In genomic region chr15:89374340-89374739, GRCm38 (mm10) we compare ENCODE assay signal across 9 mouse cellular contexts. TPM values are rescaled to one million over a fixed set of nuclear protein-coding genes. Genes with fewer than 3 reads are reported as not detected.
DNase-seq lines count a peak whose midpoint lies in the region; ATAC-seq and TF ChIP-seq lines count a peak whose summit lies in the region.
"Had no signal": no experiment of that assay in that cellular context is flagged by ENCODE, and none has a peak within 500 bp of the region (broad histone marks: within the 10 kb centered on the region; RNA-seq: fewer than 3 reads in every experiment).

No protein-coding gene starts in this region.

- WGBS in liver, adult 2 months, result 22% methylated on average over 9 of the region's 9 CpGs
- WGBS in embryonic facial prominence, embryonic 13.5 days, result 51% methylated on average over 9 of the region's 9 CpGs
- 52% methylated on average over 9 of the region's 9 CpGs for WGBS in intestine, embryonic 15.5 days
- WGBS in neural tube, embryonic 12.5 days, result 43% methylated on average over 9 of the region's 9 CpGs

- H3K9ac ChIP-seq in liver, adult 2 months (ENCODE audit: low read depth, low read length), result peak overlapping the region; percentile 88
- H3K9ac ChIP-seq in embryonic facial prominence, embryonic 13.5 days, result peak overlapping the region; percentile 81
- H3K9ac ChIP-seq in intestine, embryonic 15.5 days, result peak overlapping the region; percentile 80
- peak overlapping the region; percentile 76 for H3K9ac ChIP-seq in neural tube, embryonic 12.5 days

- H3K79me2 ChIP-seq in liver, adult 2 months (ENCODE audit: control insufficient read depth, insufficient read depth, low read length), result peaks cover 4% of the 10 kb centered on the region; the same call in 1 of the 2 replicates

- no peak for TF ChIP-seq CTCF in liver, adult 2 months (IDR thresholded peaks at IDR 0.05; ENCODE audit: low read depth, low read length)

- peak overlapping the region; percentile 67 for H3K4me3 ChIP-seq in liver, adult 2 months (ENCODE audit: insufficient read depth, low read depth, low read length)
- H3K4me3 ChIP-seq in embryonic facial prominence, embryonic 13.5 days, result peak overlapping the region; percentile 72
- H3K4me3 ChIP-seq in intestine, embryonic 15.5 days (replicated peaks), result peak overlapping the region; percentile 75
- peak overlapping the region; percentile 65 for H3K4me3 ChIP-seq in neural tube, embryonic 12.5 days

- H3K4me2 ChIP-seq in embryonic facial prominence, embryonic 13.5 days, result peak overlapping the region; percentile 91
- H3K4me2 ChIP-seq in intestine, embryonic 15.5 days (replicated peaks), result peak overlapping the region; percentile 86
- peak overlapping the region; percentile 82 for H3K4me2 ChIP-seq in neural tube, embryonic 12.5 days (replicated peaks)

- peak overlapping the region; percentile 93 for H3K27ac ChIP-seq in liver, adult 2 months (replicated peaks; ENCODE audit: insufficient read depth, low read depth, low read length)
- H3K27ac ChIP-seq in embryonic facial prominence, embryonic 13.5 days, result peak overlapping the region; percentile 88
- peak overlapping the region; percentile 93 for H3K27ac ChIP-seq in intestine, embryonic 15.5 days
- H3K27ac ChIP-seq in neural tube, embryonic 12.5 days, result no peak overlapping the region

- peaks cover 16% of the 10 kb centered on the region for H3K4me1 ChIP-seq in liver, adult 2 months (ENCODE audit: control insufficient read depth, insufficient read depth, low read length)
- peaks cover 41% of the 10 kb centered on the region for H3K4me1 ChIP-seq in embryonic facial prominence, embryonic 13.5 days
- H3K4me1 ChIP-seq in intestine, embryonic 15.5 days (replicated peaks), result peaks cover 34% of the 10 kb centered on the region
- peaks cover 23% of the 10 kb centered on the region for H3K4me1 ChIP-seq in neural tube, embryonic 12.5 days

- TF ChIP-seq POLR2A in liver, adult 2 months (IDR thresholded peaks at IDR 0.05; ENCODE audit: extremely low read depth, insufficient read depth, low read length), result no peak

- no peaks in the 10 kb centered on the region for H3K9me3 ChIP-seq in embryonic facial prominence, embryonic 13.5 days
- no peaks in the 10 kb centered on the region for H3K9me3 ChIP-seq in intestine, embryonic 15.5 days
- no peaks in the 10 kb centered on the region for H3K9me3 ChIP-seq in neural tube, embryonic 12.5 days

- DNase-seq in liver, adult 2 months (ENCODE audit: extremely low read depth, low read depth, low spot score), result peak; percentile 26
- no peak for DNase-seq in liver
- DNase-seq in cerebellum, postnatal 10 days, result no peak
- DNase-seq in thymus, postnatal 25 days, result no peak
- DNase-seq in cerebellum, adult 18-20 months, result no peak

- peaks cover 6% of the 10 kb centered on the region; the same call in 1 of the 2 replicates for H3K36me3 ChIP-seq in liver, adult 2 months (ENCODE audit: control insufficient read depth, insufficient read depth, low read length)
- peaks cover 35% of the 10 kb centered on the region for H3K36me3 ChIP-seq in embryonic facial prominence, embryonic 13.5 days
- H3K36me3 ChIP-seq in intestine, embryonic 15.5 days, result peaks cover 30% of the 10 kb centered on the region
- H3K36me3 ChIP-seq in neural tube, embryonic 12.5 days, result peaks cover 33% of the 10 kb centered on the region

- H3K27me3 ChIP-seq in liver, adult 2 months (ENCODE audit: control insufficient read depth, insufficient read depth, low read length), result no peaks in the 10 kb centered on the region
- H3K27me3 ChIP-seq in embryonic facial prominence, embryonic 13.5 days, result peaks cover 36% of the 10 kb centered on the region
- peaks cover 32% of the 10 kb centered on the region for H3K27me3 ChIP-seq in intestine, embryonic 15.5 days (replicated peaks)
- H3K27me3 ChIP-seq in neural tube, embryonic 12.5 days (replicated peaks), result peaks cover 36% of the 10 kb centered on the region

- no peak for ATAC-seq in embryonic facial prominence, embryonic 13.5 days (ENCODE audit: insufficient number of reproducible peaks, insufficient read depth, low FRiP score, low TSS enrichment, low read depth)
- no peak for ATAC-seq in intestine, embryonic 15.5 days
- no peak for ATAC-seq in neural tube, embryonic 12.5 days (ENCODE audit: low FRiP score, low read depth)

RNA-seq across cellular contexts. Expression of gene Sco2, which starts 0.7 kb away (rescaled TPM):
- total RNA-seq in liver, adult 2 months (2014; rRNA removed), result 105 and 131 TPM in 2 replicates
- polyA plus RNA-seq in liver, adult 2 months (2012; rRNA removed), result 353 and 400 TPM in 2 replicates
- 4.6 and 4.7 TPM in 2 replicates for polyA plus RNA-seq in embryonic facial prominence, embryonic 13.5 days (2015; fragmentation: Nextera tagmentation; extraction: Ambion mirVana)
- 10.4 and 12.8 TPM in 2 replicates for polyA plus RNA-seq in intestine, embryonic 15.5 days (2015; fragmentation: Nextera tagmentation; extraction: Ambion mirVana)
- 7.8 and 8.8 TPM in 2 replicates for polyA plus RNA-seq in neural tube, embryonic 12.5 days (2016; fragmentation: Nextera tagmentation; extraction: Ambion mirVana)

RNA-seq across cellular contexts. Expression of gene Tymp, which starts 2.5 kb away (rescaled TPM):
- total RNA-seq in liver, adult 2 months (2014; rRNA removed), result 48.7 and 62.5 TPM in 2 replicates
- polyA plus RNA-seq in liver, adult 2 months (2012; rRNA removed), result 126 and 160 TPM in 2 replicates
- 1.4 and 1.6 TPM in 2 replicates for polyA plus RNA-seq in embryonic facial prominence, embryonic 13.5 days (2015; fragmentation: Nextera tagmentation; extraction: Ambion mirVana)
- polyA plus RNA-seq in intestine, embryonic 15.5 days (2015; fragmentation: Nextera tagmentation; extraction: Ambion mirVana), result 1.4 and 1.5 TPM in 2 replicates
- polyA plus RNA-seq in neural tube, embryonic 12.5 days (2016; fragmentation: Nextera tagmentation; extraction: Ambion mirVana), result 1.6 and 1.7 TPM in 2 replicates

RNA-seq across cellular contexts. Expression of gene Odf3b, which starts 4.7 kb away (rescaled TPM):
- total RNA-seq in liver, adult 2 months (2014; rRNA removed), result 2.0 and 3.8 TPM in 2 replicates
- 29.8 and 41.7 TPM in 2 replicates for polyA plus RNA-seq in liver, adult 2 months (2012; rRNA removed)
- 0.54 and 0.93 TPM in 2 replicates for polyA plus RNA-seq in embryonic facial prominence, embryonic 13.5 days (2015; fragmentation: Nextera tagmentation; extraction: Ambion mirVana)
- polyA plus RNA-seq in intestine, embryonic 15.5 days (2015; fragmentation: Nextera tagmentation; extraction: Ambion mirVana), result 0.37 and 0.67 TPM in 2 replicates
- polyA plus RNA-seq in neural tube, embryonic 12.5 days (2016; fragmentation: Nextera tagmentation; extraction: Ambion mirVana), result 0.30 and 0.54 TPM in 2 replicates

RNA-seq across cellular contexts. Expression of gene Klhdc7b, which starts 10.4 kb away (rescaled TPM):
- total RNA-seq in liver, adult 2 months (2014; rRNA removed), result 0.07 and 0.28 TPM in 2 replicates
- 0.30 and 0.34 TPM in 2 replicates for polyA plus RNA-seq in liver, adult 2 months (2012; rRNA removed)
- not detected in 2 replicates for polyA plus RNA-seq in embryonic facial prominence, embryonic 13.5 days (2015; fragmentation: Nextera tagmentation; extraction: Ambion mirVana)
- polyA plus RNA-seq in intestine, embryonic 15.5 days (2015; fragmentation: Nextera tagmentation; extraction: Ambion mirVana), result not detected in 2 replicates
- not detected in 2 replicates for polyA plus RNA-seq in neural tube, embryonic 12.5 days (2016; fragmentation: Nextera tagmentation; extraction: Ambion mirVana)
- total RNA-seq: adrenal gland, adult 18-20 months had no signal

RNA-seq across cellular contexts. Expression of gene Ncaph2, which starts 18.8 kb away (rescaled TPM):
- total RNA-seq in liver, adult 2 months (2014; rRNA removed), result 26.9 and 31.7 TPM in 2 replicates
- 52.1 and 63.9 TPM in 2 replicates for polyA plus RNA-seq in liver, adult 2 months (2012; rRNA removed)
- polyA plus RNA-seq in embryonic facial prominence, embryonic 13.5 days (2015; fragmentation: Nextera tagmentation; extraction: Ambion mirVana), result 164 and 188 TPM in 2 replicates
- 131 and 138 TPM in 2 replicates for polyA plus RNA-seq in intestine, embryonic 15.5 days (2015; fragmentation: Nextera tagmentation; extraction: Ambion mirVana)
- polyA plus RNA-seq in neural tube, embryonic 12.5 days (2016; fragmentation: Nextera tagmentation; extraction: Ambion mirVana), result 133 and 139 TPM in 2 replicates

Comparison
In these comparisons a context has a peak if more than half of its experiments do, and no peak if none do; other contexts are left out.
1. RNA of gene Sco2, which starts 0.7 kb away (polyA plus RNA-seq): 353 to 400 TPM in liver, adult 2 months; 10.4 to 12.8 TPM in intestine, embryonic 15.5 days, 7.8 to 8.8 TPM in neural tube, embryonic 12.5 days and 4.6 to 4.7 TPM in embryonic facial prominence, embryonic 13.5 days; every median in the first group is over 10 times any median in the second.
2. RNA of gene Tymp, which starts 2.5 kb away (polyA plus RNA-seq): 126 to 160 TPM in liver, adult 2 months; 1.4 to 1.6 TPM in embryonic facial prominence, embryonic 13.5 days, 1.6 to 1.7 TPM in neural tube, embryonic 12.5 days and 1.4 to 1.5 TPM in intestine, embryonic 15.5 days; every median in the first group is over 10 times any median in the second.
3. RNA of gene Odf3b, which starts 4.7 kb away (polyA plus RNA-seq): 29.8 to 41.7 TPM in liver, adult 2 months; 0.54 to 0.93 TPM in embryonic facial prominence, embryonic 13.5 days, 0.37 to 0.67 TPM in intestine, embryonic 15.5 days and 0.30 to 0.54 TPM in neural tube, embryonic 12.5 days; every median in the first group is over 10 times any median in the second.
4. Peak in every context shown above with its lines, with median percentiles within 50 percentile points of each other: H3K4me3 ChIP-seq, H3K9ac ChIP-seq and H3K4me2 ChIP-seq.